Mouse (Mus musculus) brain, embryonic 14.5 days (tissue): ENCODE measurements around the gene Mlana.

Source experiments
- CTCF ChIP-seq: fragments of 200-500 bp; IDR thresholded peaks from 2 replicates; pipeline ENCODE4 v1.5.1; 2012; ENCODE audit warnings: inconsistent platforms, mild to moderate bottlenecking, moderate library complexity, borderline replicate concordance; ENCODE audit not compliant: insufficient read depth, insufficient read length; ENCODE audit errors: extremely low read depth
- POLR2A ChIP-seq: fragments of 200-500 bp; IDR thresholded peaks from 2 replicates; pipeline ENCODE4 v1.6.1; 2012; ENCODE audit warnings: mild to moderate bottlenecking, inconsistent platforms, borderline replicate concordance; ENCODE audit not compliant: poor library complexity, insufficient read depth, insufficient read length, severe bottlenecking; ENCODE audit errors: extremely low read depth

DNA sequence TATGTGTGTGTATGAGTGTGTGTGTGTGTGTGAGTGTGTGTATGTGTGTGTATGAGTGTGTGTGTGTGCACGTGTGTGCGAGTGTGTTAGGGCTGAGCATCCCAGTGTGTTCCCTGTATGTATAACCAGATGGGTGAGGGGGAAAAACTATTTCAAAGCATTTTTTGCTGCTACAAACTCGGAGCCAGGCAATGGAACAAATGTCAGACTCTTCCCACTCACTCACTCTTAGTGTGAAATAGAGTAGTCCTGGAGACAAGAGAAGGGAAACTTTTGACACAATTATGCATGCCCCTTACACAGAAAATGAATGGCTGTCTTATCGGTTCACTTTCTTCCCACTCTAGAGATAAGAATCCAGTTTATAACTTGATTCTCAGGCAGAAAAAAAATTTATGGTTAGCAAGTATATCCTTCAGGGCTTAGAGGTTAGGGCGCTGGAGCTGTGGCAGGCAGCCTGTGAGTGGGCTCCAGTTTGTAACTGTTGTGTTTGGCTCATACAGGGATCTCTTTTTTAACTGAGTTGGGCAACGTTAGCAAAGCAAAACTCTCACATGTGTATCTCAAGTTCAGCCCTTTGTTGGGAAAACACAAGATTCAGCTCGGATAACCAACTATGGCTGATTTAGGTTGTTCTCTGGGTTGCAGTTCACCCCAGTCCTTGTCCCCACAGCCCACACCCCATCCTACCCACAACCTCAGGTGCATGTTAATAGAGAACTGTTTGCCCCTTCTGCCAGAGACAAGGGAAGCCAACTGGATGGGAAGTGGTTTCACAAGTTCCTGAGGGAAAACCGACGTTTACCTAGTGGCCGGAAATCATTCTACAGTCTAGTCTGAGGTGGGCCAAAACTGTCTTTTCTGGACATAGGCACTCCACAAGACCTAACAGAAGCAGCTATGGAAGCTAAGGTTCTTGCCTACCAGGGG is 36.5 kb upstream of the Mlana start:
- no peak for TF ChIP-seq CTCF
- no peak for TF ChIP-seq POLR2A
